Mouse (Mus musculus): ENCODE measurements around the gene Arl15. TPM values are rescaled to one million over a fixed set of nuclear protein-coding genes. Genes with fewer than 3 reads are reported as not detected.

Arl15 gene
- polyA plus RNA-seq, 1 experiment from 2014 or later, result 1.5 TPM

DNA sequence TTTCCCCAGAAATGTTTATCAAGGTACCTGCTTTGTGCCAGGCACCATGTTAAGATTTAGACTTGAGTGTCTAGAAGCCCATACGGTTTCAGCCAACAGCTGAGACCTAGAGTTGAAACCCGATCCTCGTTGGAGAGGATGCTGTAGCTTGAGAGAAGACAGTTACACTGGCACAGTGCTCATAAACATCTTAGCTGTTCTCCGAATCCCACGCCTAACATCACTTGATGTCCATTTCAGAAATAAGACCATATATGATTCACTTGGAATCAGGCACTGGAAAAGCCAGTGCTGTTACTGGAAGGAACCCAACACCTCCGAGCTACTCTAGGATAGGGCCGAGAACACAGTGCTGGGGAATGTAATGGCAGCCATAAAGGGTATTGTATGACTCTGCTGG, 406.2 kb downstream of the Arl15 start:
- ATAC-seq (no peak), DNase-seq (no peak)
- no peaks in the 10 kb centered on the region for H3K9me3 ChIP-seq (ENCODE audit: low read length)
- TF ChIP-seq CTCF (IDR thresholded peaks at IDR 0.05; ENCODE audit: low read depth) (no peak), EP300 (IDR thresholded peaks at IDR 0.05; ENCODE audit: low read depth) (no peak)
- no peak overlapping the region for H3K4me2 ChIP-seq (ENCODE audit: low read depth, low read length)
- H3K27ac ChIP-seq (ENCODE audit: low read depth), result no peak overlapping the region
- WGBS (ENCODE audit: insufficient replicate concordance), result 79% methylated on average over 7 of the region's 7 CpGs
- H3K27me3 ChIP-seq (ENCODE audit: insufficient read depth, low read length), result no peaks in the 10 kb centered on the region
- H3K4me1 ChIP-seq (ENCODE audit: insufficient read depth), result no peaks in the 10 kb centered on the region
- H3K9ac ChIP-seq (replicated peaks), result no peak overlapping the region
- H3K4me3 ChIP-seq (ENCODE audit: low read depth, low read length), result no peak overlapping the region
- H3K36me3 ChIP-seq (replicated peaks; ENCODE audit: insufficient read depth, low read length), result no peaks in the 10 kb centered on the region

DNA sequence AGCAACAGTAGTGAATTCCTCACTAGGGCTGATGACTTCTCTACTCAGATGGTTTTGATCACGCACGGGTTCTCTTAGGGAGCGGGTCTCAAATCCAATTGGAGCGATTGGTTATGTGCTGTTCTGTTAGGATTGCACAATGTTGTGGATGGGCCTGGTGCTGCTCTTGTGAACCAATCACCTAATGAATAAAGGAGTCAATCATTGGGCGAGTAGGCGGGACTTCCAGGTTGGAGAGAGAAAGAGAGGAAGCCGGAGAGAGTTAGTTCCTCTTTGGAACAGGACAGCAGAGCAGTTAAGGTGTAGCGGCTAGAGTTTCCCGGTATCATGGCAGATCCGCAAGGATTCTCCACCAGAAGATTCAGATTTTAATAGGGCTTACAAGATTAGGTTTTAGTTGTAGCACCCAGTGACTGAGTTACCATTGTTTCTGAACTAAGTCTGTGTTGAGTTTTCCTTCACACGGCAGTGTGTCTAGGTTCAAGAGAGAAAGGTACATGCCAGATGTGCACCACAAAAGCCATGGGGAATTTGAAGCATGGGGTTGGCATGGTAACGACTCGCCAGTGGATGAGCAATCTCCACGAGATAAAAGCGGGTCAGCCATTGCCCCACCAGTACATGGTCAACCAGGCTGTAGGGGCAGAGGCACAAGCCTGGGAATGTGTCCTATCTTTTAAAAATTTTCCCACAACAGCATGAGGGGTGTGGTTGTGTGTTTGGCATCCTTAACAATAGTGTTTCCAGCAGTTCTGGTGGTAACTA, 408.7 kb downstream of the Arl15 start:
- H3K27ac ChIP-seq (ENCODE audit: low read depth), result no peak overlapping the region
- no peaks in the 10 kb centered on the region for H3K9me3 ChIP-seq (ENCODE audit: low read length)
- no peak overlapping the region for H3K9ac ChIP-seq (replicated peaks)
- ATAC-seq (no peak), DNase-seq (no peak)
- no peaks in the 10 kb centered on the region for H3K36me3 ChIP-seq (replicated peaks; ENCODE audit: insufficient read depth, low read length)
- H3K4me1 ChIP-seq (ENCODE audit: insufficient read depth), result no peaks in the 10 kb centered on the region
- WGBS (ENCODE audit: insufficient replicate concordance), result 90% methylated on average over 15 of the region's 15 CpGs
- no peaks in the 10 kb centered on the region for H3K27me3 ChIP-seq (ENCODE audit: insufficient read depth, low read length)
- TF ChIP-seq EP300 (IDR thresholded peaks at IDR 0.05; ENCODE audit: low read depth), result no peak
- TF ChIP-seq CTCF (IDR thresholded peaks at IDR 0.05; ENCODE audit: low read depth), result no peak
- no peak overlapping the region for H3K4me2 ChIP-seq (ENCODE audit: low read depth, low read length)
- no peak overlapping the region for H3K4me3 ChIP-seq (ENCODE audit: low read depth, low read length)

Other genes starting within 250 kb of the Arl15 start
- 5.7 and 6.9 TPM in 2 replicates for gene Snx18, start 175.9 kb upstream of the Arl15 start, polyA plus RNA-seq (2015; fragmentation: Nextera tagmentation; extraction: Ambion mirVana)
- 0.38 TPM in 1 of 2 replicates, not detected in the other for gene Hspb3, start 130.8 kb upstream of the Arl15 start, polyA plus RNA-seq (2015; fragmentation: Nextera tagmentation; extraction: Ambion mirVana)